Mouse (Mus musculus): ENCODE measurements around the gene Wdfy1. TPM values are rescaled to one million over a fixed set of nuclear protein-coding genes. Genes with fewer than 3 reads are reported as not detected.
A peak's percentile ranks its signal among the peaks of the same experiment; 100 is the strongest.

Gene Wdfy1
- total and polyA plus RNA-seq, 3 experiments: 30.7 to 76.7 (median 57.1) TPM

DNA sequence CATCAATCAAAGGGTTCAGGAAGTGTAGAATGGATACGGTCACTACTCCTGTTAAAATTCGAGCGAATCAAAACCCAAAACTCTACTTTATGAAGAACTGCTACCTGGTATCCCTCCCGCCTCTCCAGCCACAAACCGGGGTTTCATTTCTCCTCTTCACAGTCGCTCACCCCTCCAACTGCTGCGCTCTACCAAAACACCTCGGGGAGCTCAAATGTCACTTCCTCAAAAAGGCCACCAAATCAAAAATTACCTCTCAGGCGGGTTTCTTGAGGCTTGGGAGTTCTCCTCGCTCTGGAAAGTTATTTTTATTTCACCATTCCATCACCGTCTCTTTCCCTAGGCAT, 104.8 kb downstream of the Wdfy1 start:
- ATAC-seq (ENCODE audit: extremely low read depth, insufficient number of reproducible peaks, low FRiP score, poor library complexity, severe bottlenecking): no peak
- DNase-seq (ENCODE audit: low spot score): no peak

DNA sequence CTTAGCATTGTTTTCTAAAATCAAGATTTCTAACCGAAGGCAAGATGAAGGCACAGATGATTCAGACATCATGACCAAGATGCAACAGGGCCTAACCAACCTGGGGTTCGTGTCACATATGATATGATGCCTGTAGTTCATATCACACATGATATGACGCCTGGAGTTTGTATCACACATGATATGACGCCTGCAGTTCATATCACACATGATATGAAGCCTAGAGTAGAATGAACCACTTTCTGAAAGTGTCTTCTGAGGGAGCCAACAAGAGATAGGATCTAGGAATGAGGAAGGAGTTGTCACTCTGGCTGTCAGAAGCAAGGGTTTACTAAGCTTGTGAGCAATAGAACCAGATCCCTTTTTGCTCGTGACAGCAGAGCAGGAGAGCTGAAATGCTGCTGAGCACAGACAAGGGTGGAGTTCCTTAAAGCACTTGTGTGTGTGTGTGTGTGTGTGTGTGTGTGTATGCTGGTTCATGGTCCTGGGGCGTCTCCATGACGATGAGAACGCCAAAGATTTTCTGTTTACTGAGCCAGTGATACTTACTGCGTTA, 106.4 kb downstream of the Wdfy1 start:
- Histone ChIP-seq H3K4me1 (ENCODE audit: insufficient read depth, low read depth, low read length) (peaks cover 20% of the 10 kb centered on the region), H3K4me3 (ENCODE audit: low read depth, low read length) (no peak overlapping the region), H3K27me3 (ENCODE audit: insufficient read depth, low read length) (peaks cover 11% of the 10 kb centered on the region), H3K36me3 (replicated peaks) (no peaks in the 10 kb centered on the region), H3K9me3 (replicated peaks) (peaks cover 2% of the 10 kb centered on the region; the same call in 1 of the 2 replicates)
- no peak for DNase-seq (ENCODE audit: low spot score)
- 0 out of 2 replicates have a peak, but pooled peaks have one; percentile 7 for ATAC-seq (ENCODE audit: extremely low read depth, insufficient number of reproducible peaks, low FRiP score, poor library complexity, severe bottlenecking)
- TF ChIP-seq POLR2AphosphoS5 (IDR thresholded peaks at IDR 0.05; ENCODE audit: insufficient replicate concordance, low read depth, low read length) (no peak), GATA2 (IDR thresholded peaks at IDR 0.05; ENCODE audit: borderline replicate concordance, low read depth, low read length) (no peak), TAL1 (conservative IDR thresholded peaks at IDR 0.05; ENCODE audit: low read depth, low read length) (no peak), CTCF (IDR thresholded peaks at IDR 0.05; ENCODE audit: low read depth, low read length) (no peak), GATA1 (IDR thresholded peaks at IDR 0.05; ENCODE audit: borderline replicate concordance, low read length) (no peak)

More for the DNA sequence above, 104.8 kb downstream of the Wdfy1 start:
- peak overlapping the region; percentile 74 for H3K4me3 ChIP-seq (ENCODE audit: low read depth, low read length)
- peaks cover 11% of the 10 kb centered on the region for H3K27me3 ChIP-seq (ENCODE audit: insufficient read depth, low read length)
- H3K4me1 ChIP-seq (ENCODE audit: insufficient read depth, low read depth, low read length): peaks cover 20% of the 10 kb centered on the region
- H3K36me3 ChIP-seq (replicated peaks): no peaks in the 10 kb centered on the region
- TF ChIP-seq CTCF (IDR thresholded peaks at IDR 0.05; ENCODE audit: low read depth, low read length) (no peak), POLR2AphosphoS5 (IDR thresholded peaks at IDR 0.05; ENCODE audit: insufficient replicate concordance, low read depth, low read length) (no peak), GATA2 (IDR thresholded peaks at IDR 0.05; ENCODE audit: borderline replicate concordance, low read depth, low read length) (no peak), TAL1 (conservative IDR thresholded peaks at IDR 0.05; ENCODE audit: low read depth, low read length) (no peak)
- peaks cover 2% of the 10 kb centered on the region; the same call in 1 of the 2 replicates for H3K9me3 ChIP-seq (replicated peaks)

DNA sequence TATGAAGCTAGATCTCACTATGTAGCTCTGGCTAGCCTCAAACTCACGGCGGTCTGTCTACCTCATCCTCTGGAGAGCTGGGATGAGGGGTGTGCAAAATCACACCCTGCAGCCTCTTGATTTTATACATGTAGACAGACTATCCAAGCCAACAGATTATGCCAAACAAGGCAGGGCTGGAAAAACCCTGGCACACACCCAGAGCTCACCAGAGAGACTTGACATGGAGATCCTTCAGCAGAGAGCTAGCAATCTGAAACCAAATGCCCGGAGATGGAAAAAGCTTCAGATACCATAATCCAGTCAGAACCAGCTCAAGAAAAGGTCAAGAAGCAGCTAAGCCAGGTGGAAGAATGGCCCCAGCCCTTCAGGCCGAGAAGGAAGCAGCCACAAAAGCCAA, 111.0 kb downstream of the Wdfy1 start:
- no peak for ATAC-seq (ENCODE audit: extremely low read depth, insufficient number of reproducible peaks, low FRiP score, poor library complexity, severe bottlenecking)
- TF ChIP-seq TAL1 (conservative IDR thresholded peaks at IDR 0.05; ENCODE audit: low read depth, low read length): no peak
- TF ChIP-seq GATA1 (IDR thresholded peaks at IDR 0.05; ENCODE audit: borderline replicate concordance, low read length): no peak
- TF ChIP-seq POLR2AphosphoS5 (IDR thresholded peaks at IDR 0.05; ENCODE audit: insufficient replicate concordance, low read depth, low read length): no peak
- TF ChIP-seq CTCF (IDR thresholded peaks at IDR 0.05; ENCODE audit: low read depth, low read length): no peak
- TF ChIP-seq GATA2 (IDR thresholded peaks at IDR 0.05; ENCODE audit: borderline replicate concordance, low read depth, low read length): no peak
- no peak for DNase-seq (ENCODE audit: low spot score)
- peaks cover 3% of the 10 kb centered on the region for H3K27me3 ChIP-seq (ENCODE audit: insufficient read depth, low read length)
- peaks cover 5% of the 10 kb centered on the region for H3K4me1 ChIP-seq (ENCODE audit: insufficient read depth, low read depth, low read length)
- H3K36me3 ChIP-seq (replicated peaks): no peaks in the 10 kb centered on the region
- no peak overlapping the region for H3K4me3 ChIP-seq (ENCODE audit: low read depth, low read length)
- H3K9me3 ChIP-seq (replicated peaks): no peaks in the 10 kb centered on the region

DNA sequence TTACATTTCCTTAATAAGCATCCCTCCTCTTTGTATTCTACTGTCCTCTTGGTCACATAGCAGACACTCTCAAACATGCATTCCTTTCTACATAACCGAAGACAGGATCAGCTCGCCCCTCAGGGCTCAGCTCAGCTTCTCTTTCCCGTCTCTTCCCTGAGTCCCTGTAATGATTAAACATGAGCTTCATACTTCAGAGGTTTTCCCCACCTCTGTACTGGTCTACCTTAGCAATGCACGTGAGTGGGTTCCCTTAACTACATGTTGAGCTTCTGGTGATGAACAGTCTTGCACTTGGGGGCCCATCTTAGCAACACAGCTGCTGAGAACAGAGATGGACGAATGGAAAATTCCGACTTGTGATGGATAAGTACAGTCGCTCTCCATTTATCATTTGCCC, 116.3 kb downstream of the Wdfy1 start:
- Histone ChIP-seq H3K4me3 (ENCODE audit: low read depth, low read length) (no peak overlapping the region), H3K36me3 (replicated peaks) (no peaks in the 10 kb centered on the region), H3K27me3 (ENCODE audit: insufficient read depth, low read length) (no peaks in the 10 kb centered on the region), H3K4me1 (ENCODE audit: insufficient read depth, low read depth, low read length) (no peaks in the 10 kb centered on the region), H3K9me3 (replicated peaks) (no peaks in the 10 kb centered on the region)
- DNase-seq (ENCODE audit: low spot score) (no peak), ATAC-seq (ENCODE audit: extremely low read depth, insufficient number of reproducible peaks, low FRiP score, poor library complexity, severe bottlenecking) (no peak)
- TF ChIP-seq TAL1 (conservative IDR thresholded peaks at IDR 0.05; ENCODE audit: low read depth, low read length) (no peak), POLR2AphosphoS5 (IDR thresholded peaks at IDR 0.05; ENCODE audit: insufficient replicate concordance, low read depth, low read length) (no peak), GATA2 (IDR thresholded peaks at IDR 0.05; ENCODE audit: borderline replicate concordance, low read depth, low read length) (no peak), CTCF (IDR thresholded peaks at IDR 0.05; ENCODE audit: low read depth, low read length) (no peak), GATA1 (IDR thresholded peaks at IDR 0.05; ENCODE audit: borderline replicate concordance, low read length) (no peak)

DNA sequence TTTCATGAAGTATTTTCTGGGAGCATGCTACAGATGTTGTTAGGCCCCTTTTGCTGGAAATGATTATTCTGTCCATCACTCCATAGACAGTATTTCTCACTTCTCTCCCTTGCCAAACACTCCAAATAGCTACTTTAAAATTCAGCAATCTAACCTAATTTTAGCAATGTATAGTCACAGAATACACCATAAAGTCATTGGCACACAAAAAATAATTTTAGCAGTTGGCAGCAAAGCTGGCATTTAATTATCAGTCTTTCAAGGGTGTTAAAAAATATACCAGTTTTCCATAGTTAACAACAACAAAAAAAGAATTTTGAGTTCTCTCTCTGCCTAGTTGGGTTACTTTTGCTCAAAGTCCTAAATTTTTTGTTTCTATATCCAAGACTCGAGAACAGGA, 118.5 kb downstream of the Wdfy1 start:
- Histone ChIP-seq H3K9me3 (replicated peaks) (no peaks in the 10 kb centered on the region), H3K27me3 (ENCODE audit: insufficient read depth, low read length) (no peaks in the 10 kb centered on the region), H3K4me3 (ENCODE audit: low read depth, low read length) (no peak overlapping the region), H3K36me3 (replicated peaks) (no peaks in the 10 kb centered on the region), H3K4me1 (ENCODE audit: insufficient read depth, low read depth, low read length) (no peaks in the 10 kb centered on the region)
- DNase-seq (ENCODE audit: low spot score) (no peak), ATAC-seq (ENCODE audit: extremely low read depth, insufficient number of reproducible peaks, low FRiP score, poor library complexity, severe bottlenecking) (no peak)
- TF ChIP-seq TAL1 (conservative IDR thresholded peaks at IDR 0.05; ENCODE audit: low read depth, low read length) (no peak), GATA2 (IDR thresholded peaks at IDR 0.05; ENCODE audit: borderline replicate concordance, low read depth, low read length) (no peak), POLR2AphosphoS5 (IDR thresholded peaks at IDR 0.05; ENCODE audit: insufficient replicate concordance, low read depth, low read length) (no peak), GATA1 (IDR thresholded peaks at IDR 0.05; ENCODE audit: borderline replicate concordance, low read length) (no peak), CTCF (IDR thresholded peaks at IDR 0.05; ENCODE audit: low read depth, low read length) (no peak)

DNA sequence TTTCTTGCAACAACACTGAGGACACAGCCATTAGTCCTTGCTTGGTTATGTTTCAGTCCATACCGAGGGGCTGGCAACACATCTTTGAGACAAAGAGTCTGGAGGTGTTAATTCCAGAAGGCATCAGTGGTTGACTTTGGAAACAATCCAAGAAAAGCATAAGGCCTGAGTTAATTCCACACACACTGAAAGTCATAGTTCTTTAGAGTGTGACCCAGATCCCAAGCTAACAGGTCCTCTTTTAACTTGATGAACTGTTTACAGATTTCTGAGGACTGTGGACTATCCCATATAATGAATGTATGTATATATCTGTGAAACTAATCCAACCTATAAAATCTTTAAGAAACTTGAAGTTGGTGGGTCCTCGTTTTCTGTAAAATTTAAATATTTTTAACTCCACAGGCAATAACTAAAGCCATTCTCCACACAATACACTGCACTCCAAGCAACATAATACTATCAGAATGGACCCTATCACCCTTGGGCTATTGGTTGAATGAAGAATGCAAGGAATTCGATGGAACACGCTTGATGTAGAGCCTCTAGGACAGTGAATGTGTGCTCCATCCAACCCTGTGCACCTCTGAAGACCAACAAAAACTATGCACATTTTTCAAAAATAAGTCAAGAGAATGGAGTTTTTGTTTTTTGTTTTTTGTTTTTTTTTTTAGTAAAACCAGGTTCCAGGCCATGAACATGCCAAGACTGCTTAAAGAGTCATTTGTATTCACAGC, 120.0 kb downstream of the Wdfy1 start:
- H3K27me3 ChIP-seq (ENCODE audit: insufficient read depth, low read length): peaks cover 3% of the 10 kb centered on the region; the same call in 1 of the 2 replicates
- H3K4me1 ChIP-seq (ENCODE audit: insufficient read depth, low read depth, low read length): no peaks in the 10 kb centered on the region
- no peak for TF ChIP-seq POLR2AphosphoS5 (IDR thresholded peaks at IDR 0.05; ENCODE audit: insufficient replicate concordance, low read depth, low read length)
- no peak for TF ChIP-seq GATA2 (IDR thresholded peaks at IDR 0.05; ENCODE audit: borderline replicate concordance, low read depth, low read length)
- no peak for TF ChIP-seq TAL1 (conservative IDR thresholded peaks at IDR 0.05; ENCODE audit: low read depth, low read length)
- TF ChIP-seq GATA1 (IDR thresholded peaks at IDR 0.05; ENCODE audit: borderline replicate concordance, low read length): no peak
- TF ChIP-seq CTCF (IDR thresholded peaks at IDR 0.05; ENCODE audit: low read depth, low read length): no peak
- no peak for ATAC-seq (ENCODE audit: extremely low read depth, insufficient number of reproducible peaks, low FRiP score, poor library complexity, severe bottlenecking)
- no peaks in the 10 kb centered on the region for H3K36me3 ChIP-seq (replicated peaks)
- no peak overlapping the region for H3K4me3 ChIP-seq (ENCODE audit: low read depth, low read length)
- no peak for DNase-seq (ENCODE audit: low spot score)
- H3K9me3 ChIP-seq (replicated peaks): no peaks in the 10 kb centered on the region
